Mouse (Mus musculus): Measurements from ENCODE around the gene Fstl3. TPM values are rescaled to one million over a fixed set of nuclear protein-coding genes. Genes with fewer than 3 reads are reported as not detected.

Fstl3 gene
- polyA plus RNA-seq (2015; fragmentation: Nextera tagmentation; extraction: Ambion mirVana), result 3.3 and 3.6 TPM in 2 replicates

DNA sequence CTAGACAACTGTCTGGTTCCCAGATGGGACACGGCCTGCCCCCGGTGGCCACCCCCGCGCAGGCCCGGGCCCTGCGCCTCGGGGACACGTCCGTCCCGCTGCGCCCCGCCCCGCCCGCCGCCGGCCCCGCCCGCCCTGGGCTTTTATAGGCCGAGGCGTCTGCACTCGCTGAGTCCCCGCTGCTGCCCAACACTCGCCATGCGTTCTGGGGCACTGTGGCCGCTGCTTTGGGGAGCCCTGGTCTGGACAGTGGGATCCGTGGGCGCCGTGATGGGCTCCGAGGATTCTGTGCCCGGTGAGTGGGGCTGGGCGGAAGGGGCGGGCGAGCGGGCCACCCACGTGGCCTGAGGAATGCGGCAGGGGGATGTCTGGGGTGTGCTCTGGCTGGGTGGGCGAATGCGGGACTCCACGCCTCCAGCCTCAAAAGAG lies at the start of gene Fstl3:
TSS of gene Fstl3 (plus strand) at position 170 of the 429 bp plus-strand sequence.

GRCm38 (mm10) chr10:79745898-79746773 lies 30.9 kb upstream of the Fstl3 start, which contains the start of gene Polrmt:
TSS of gene Polrmt (minus strand) at chr10:79746581.

GRCm38 (mm10) chr10:79754856-79755516 lies 22.1 kb upstream of the Fstl3 start, which contains the start of gene Fgf22:
TSS of gene Fgf22 (plus strand) at chr10:79755076.

DNA sequence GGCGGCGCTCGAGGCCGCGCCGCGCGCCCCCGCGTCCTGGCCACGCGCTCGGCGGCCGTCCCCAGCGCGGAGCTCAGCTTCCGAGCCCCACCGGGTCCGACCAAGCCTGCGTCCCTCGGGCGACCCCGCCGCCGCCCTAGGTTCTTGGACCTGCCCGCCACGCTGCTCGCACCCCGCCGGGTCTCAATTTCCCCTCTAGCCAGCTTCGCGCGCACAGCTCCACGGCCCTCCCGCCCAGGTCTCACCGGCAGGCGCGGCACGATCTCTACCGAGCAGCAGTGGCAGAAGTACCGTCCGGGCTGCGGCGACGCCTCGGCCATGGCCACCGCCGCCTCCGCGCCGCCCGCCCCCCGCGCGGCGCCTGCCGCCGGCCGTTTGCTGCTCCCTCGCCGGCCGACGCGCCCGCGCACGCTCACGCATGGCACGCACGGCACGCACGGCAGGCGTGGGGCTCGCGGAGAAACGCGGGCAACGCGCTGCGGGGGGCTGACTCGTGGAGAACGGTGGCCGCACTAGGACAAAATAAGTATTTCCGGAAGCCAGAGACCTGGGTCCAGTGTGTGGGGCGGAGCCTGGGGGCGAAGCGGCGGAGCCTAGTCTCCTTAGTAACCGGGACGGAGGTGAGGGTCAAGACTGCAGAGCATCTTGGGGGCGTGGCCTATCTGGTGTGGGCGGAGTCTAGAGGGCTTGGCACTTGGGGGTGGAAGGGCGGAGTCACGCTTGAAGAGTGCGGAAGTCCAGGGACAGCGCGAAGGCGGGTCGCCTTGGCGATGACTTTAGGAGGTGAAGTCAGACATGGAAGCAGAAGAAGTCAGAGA lies 10.4 kb upstream of the Fstl3 start, which contains the start of gene Rnf126:
TSS of gene Rnf126 (minus strand) at position 445 of the 818 bp plus-strand sequence.

GRCm38 (mm10) chr10:79790861-79791260 lies 13.8 kb downstream of the Fstl3 start, which contains the start of gene Prss57:
TSS of gene Prss57 (minus strand) at chr10:79790961.

DNA sequence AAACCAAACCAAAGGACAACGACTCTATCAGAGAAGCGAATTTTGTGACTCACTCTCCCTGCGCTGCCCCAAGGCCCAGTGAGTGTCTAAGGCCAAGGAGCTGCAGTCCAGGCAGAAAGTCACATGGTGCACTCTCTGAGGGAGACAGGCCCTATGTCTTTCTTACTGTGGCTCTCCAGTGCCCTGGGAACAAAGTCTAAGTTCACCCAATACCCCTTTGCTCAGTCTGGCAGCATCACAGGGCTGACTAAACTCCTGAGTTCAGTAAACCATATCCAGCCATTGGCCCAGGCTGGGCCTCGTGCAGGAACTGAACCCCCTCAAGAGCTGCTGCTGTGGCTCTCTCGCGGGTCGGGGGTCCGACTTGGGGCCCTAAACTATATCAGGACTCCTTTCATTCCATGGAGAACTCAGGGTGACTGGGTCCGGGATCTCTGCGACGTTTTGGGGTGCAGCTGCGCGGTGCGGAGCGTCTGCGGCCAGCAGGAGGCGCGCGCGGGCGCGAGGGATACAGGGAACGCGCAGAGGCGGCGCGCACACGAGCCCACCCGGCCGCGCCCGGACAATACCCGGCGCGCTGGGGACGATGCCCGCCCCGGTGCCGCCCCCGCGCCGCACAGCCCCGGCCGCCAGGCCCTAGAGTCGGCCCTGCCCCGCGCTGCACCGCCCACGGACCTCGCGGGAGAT lies 16.1 kb downstream of the Fstl3 start, which contains the start of gene Palm:
TSS of gene Palm (plus strand) at position 522 of the 687 bp plus-strand sequence.

DNA sequence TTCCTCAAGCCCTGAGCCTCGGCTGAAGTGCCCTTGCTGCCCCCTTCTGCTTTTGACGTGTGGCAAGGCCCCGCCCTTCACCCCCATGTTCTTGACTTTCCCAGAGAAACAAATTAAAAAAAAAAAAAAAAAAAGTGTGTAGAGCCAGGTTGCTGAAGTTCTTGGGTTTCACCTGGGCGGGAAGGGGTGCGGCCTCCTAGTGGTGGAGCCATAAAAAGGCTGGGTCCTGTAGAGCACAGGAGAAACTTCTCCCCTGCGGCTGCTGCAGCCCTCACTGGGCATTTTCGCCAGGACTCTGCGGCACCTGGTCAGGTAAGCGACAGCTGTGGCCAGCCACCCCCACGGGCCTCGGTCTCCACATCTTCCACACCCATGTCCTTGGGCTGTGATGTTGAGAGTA lies 43.7 kb downstream of the Fstl3 start, which contains the start of gene Misp:
TSS of gene Misp (plus strand) at position 208 of the 400 bp plus-strand sequence.

Other genes starting within 250 kb of the Fstl3 start
- gene Plpp2, start 243.5 kb upstream of the Fstl3 start, polyA plus RNA-seq (2015; fragmentation: Nextera tagmentation; extraction: Ambion mirVana), result 8.5 and 11.1 TPM in 2 replicates
- 10.7 and 13.4 TPM in 2 replicates for gene Mier2, start 222.1 kb upstream of the Fstl3 start, polyA plus RNA-seq (2015; fragmentation: Nextera tagmentation; extraction: Ambion mirVana)
- gene Theg, start 189.9 kb upstream of the Fstl3 start, polyA plus RNA-seq (2015; fragmentation: Nextera tagmentation; extraction: Ambion mirVana), result not detected in 2 replicates
- not detected in 2 replicates for gene C2cd4c, start 163.2 kb upstream of the Fstl3 start, polyA plus RNA-seq (2015; fragmentation: Nextera tagmentation; extraction: Ambion mirVana)
- gene Shc2, start 139.4 kb upstream of the Fstl3 start, polyA plus RNA-seq (2015; fragmentation: Nextera tagmentation; extraction: Ambion mirVana), result 0.90 TPM in 2 replicates
- gene Odf3l2, start 131.5 kb upstream of the Fstl3 start, polyA plus RNA-seq (2015; fragmentation: Nextera tagmentation; extraction: Ambion mirVana), result not detected in 2 replicates
- 25.8 and 30.9 TPM in 2 replicates for gene Madcam1, start 112.7 kb upstream of the Fstl3 start, polyA plus RNA-seq (2015; fragmentation: Nextera tagmentation; extraction: Ambion mirVana)
- 31.4 and 37.7 TPM in 2 replicates for gene Tpgs1, start 107.9 kb upstream of the Fstl3 start, polyA plus RNA-seq (2015; fragmentation: Nextera tagmentation; extraction: Ambion mirVana)
- gene Cdc34, start 95.1 kb upstream of the Fstl3 start, polyA plus RNA-seq (2015; fragmentation: Nextera tagmentation; extraction: Ambion mirVana), result 108 and 126 TPM in 2 replicates
- gene Gzmm, start 88.3 kb upstream of the Fstl3 start, polyA plus RNA-seq (2015; fragmentation: Nextera tagmentation; extraction: Ambion mirVana), result 0.23 and 0.45 TPM in 2 replicates
- gene Bsg, start 72.8 kb upstream of the Fstl3 start, polyA plus RNA-seq (2015; fragmentation: Nextera tagmentation; extraction: Ambion mirVana), result 663 and 749 TPM in 2 replicates
- 0.04 and 0.07 TPM in 2 replicates for gene Hcn2, start 60.6 kb upstream of the Fstl3 start, polyA plus RNA-seq (2015; fragmentation: Nextera tagmentation; extraction: Ambion mirVana)
- 15.7 and 18.4 TPM in 2 replicates for gene Polrmt, start 30.7 kb upstream of the Fstl3 start, polyA plus RNA-seq (2015; fragmentation: Nextera tagmentation; extraction: Ambion mirVana)
- gene Fgf22, start 22.2 kb upstream of the Fstl3 start, polyA plus RNA-seq (2015; fragmentation: Nextera tagmentation; extraction: Ambion mirVana), result 0.28 TPM in 1 of 2 replicates, not detected in the other
- gene Rnf126, start 10.3 kb upstream of the Fstl3 start, polyA plus RNA-seq (2015; fragmentation: Nextera tagmentation; extraction: Ambion mirVana), result 41.4 and 42.3 TPM in 2 replicates
- gene Prss57, start 13.7 kb downstream of the Fstl3 start, polyA plus RNA-seq (2015; fragmentation: Nextera tagmentation; extraction: Ambion mirVana), result 9.3 and 15.0 TPM in 2 replicates
- gene Palm, start 16.3 kb downstream of the Fstl3 start, polyA plus RNA-seq (2015; fragmentation: Nextera tagmentation; extraction: Ambion mirVana), result 16.9 and 22.9 TPM in 2 replicates
- gene Misp, start 43.7 kb downstream of the Fstl3 start, polyA plus RNA-seq (2015; fragmentation: Nextera tagmentation; extraction: Ambion mirVana), result 0.08 and 0.27 TPM in 2 replicates
- gene Ptbp1, start 77.2 kb downstream of the Fstl3 start, polyA plus RNA-seq (2015; fragmentation: Nextera tagmentation; extraction: Ambion mirVana), result 131 and 134 TPM in 2 replicates
- gene Prtn3, start 97.2 kb downstream of the Fstl3 start, polyA plus RNA-seq (2015; fragmentation: Nextera tagmentation; extraction: Ambion mirVana), result 176 and 239 TPM in 2 replicates
- gene Plppr3, start 97.4 kb downstream of the Fstl3 start, polyA plus RNA-seq (2015; fragmentation: Nextera tagmentation; extraction: Ambion mirVana), result 9.7 and 12.6 TPM in 2 replicates
- gene Elane, start 109.0 kb downstream of the Fstl3 start, polyA plus RNA-seq (2015; fragmentation: Nextera tagmentation; extraction: Ambion mirVana), result 219 and 294 TPM in 2 replicates
- gene Cfd, start 113.6 kb downstream of the Fstl3 start, polyA plus RNA-seq (2015; fragmentation: Nextera tagmentation; extraction: Ambion mirVana), result not detected in 2 replicates
- 20.3 and 23.3 TPM in 2 replicates for gene Med16, start 131.7 kb downstream of the Fstl3 start, polyA plus RNA-seq (2015; fragmentation: Nextera tagmentation; extraction: Ambion mirVana)
- not detected in 2 replicates for gene Gm26602, start 133.6 kb downstream of the Fstl3 start, polyA plus RNA-seq (2015; fragmentation: Nextera tagmentation; extraction: Ambion mirVana)
- gene Kiss1r, start 139.7 kb downstream of the Fstl3 start, polyA plus RNA-seq (2015; fragmentation: Nextera tagmentation; extraction: Ambion mirVana), result 0.41 and 0.68 TPM in 2 replicates
- 107 and 121 TPM in 2 replicates for gene R3hdm4, start 143.9 kb downstream of the Fstl3 start, polyA plus RNA-seq (2015; fragmentation: Nextera tagmentation; extraction: Ambion mirVana)
- 6.2 and 8.2 TPM in 2 replicates for gene Arid3a, start 149.8 kb downstream of the Fstl3 start, polyA plus RNA-seq (2015; fragmentation: Nextera tagmentation; extraction: Ambion mirVana)
- 64.8 and 66.8 TPM in 2 replicates for gene Wdr18, start 182.9 kb downstream of the Fstl3 start, polyA plus RNA-seq (2015; fragmentation: Nextera tagmentation; extraction: Ambion mirVana)
- gene Grin3b, start 193.4 kb downstream of the Fstl3 start, polyA plus RNA-seq (2015; fragmentation: Nextera tagmentation; extraction: Ambion mirVana), result 0.11 TPM in 2 replicates
- 16.8 and 16.9 TPM in 2 replicates for gene Tmem259, start 207.1 kb downstream of the Fstl3 start, polyA plus RNA-seq (2015; fragmentation: Nextera tagmentation; extraction: Ambion mirVana)
- gene Cnn2, start 211.3 kb downstream of the Fstl3 start, polyA plus RNA-seq (2015; fragmentation: Nextera tagmentation; extraction: Ambion mirVana), result 98.3 and 121 TPM in 2 replicates
- 8.3 and 8.8 TPM in 2 replicates for gene Abca7, start 219.2 kb downstream of the Fstl3 start, polyA plus RNA-seq (2015; fragmentation: Nextera tagmentation; extraction: Ambion mirVana)
- gene Arhgap45, start 239.4 kb downstream of the Fstl3 start, polyA plus RNA-seq (2015; fragmentation: Nextera tagmentation; extraction: Ambion mirVana), result 34.2 and 41.9 TPM in 2 replicates